Mouse (Mus musculus): Measurements from ENCODE around the gene Ankib1.

DNA sequence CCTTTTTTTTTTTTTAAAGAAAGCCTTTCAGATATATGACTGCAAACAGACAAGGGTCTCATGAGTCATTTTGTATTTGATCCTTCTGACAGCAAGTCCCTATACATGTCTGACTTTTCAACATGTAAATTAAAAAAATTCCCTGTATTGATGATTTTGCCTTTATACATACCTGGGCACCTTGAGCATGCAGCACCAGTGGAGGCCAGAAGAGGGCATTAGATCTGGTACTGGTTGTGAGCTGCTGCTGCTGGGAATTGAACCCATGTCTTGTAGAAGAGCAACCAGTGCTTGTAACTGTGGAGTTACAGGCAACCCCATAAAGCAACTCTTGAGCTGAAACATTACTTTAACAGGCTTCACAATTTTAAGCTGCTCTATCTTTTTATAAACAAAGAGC lies 20.1 kb downstream of the Ankib1 start:
- 0 out of 2 replicates have a peak, but pooled peaks have one; percentile 16 for TF ChIP-seq CTCF (IDR thresholded peaks at IDR 0.05; ENCODE audit: low read depth, low read length)
- TF ChIP-seq TAL1 (conservative IDR thresholded peaks at IDR 0.05; ENCODE audit: low read depth, low read length), result no peak
- TF ChIP-seq GATA1 (IDR thresholded peaks at IDR 0.05; ENCODE audit: borderline replicate concordance, low read length), result no peak
